Mouse (Mus musculus) ovary, adult 18-20 months (tissue): ENCODE measurements around the gene Depdc1b.

Experiments
- DNase-seq: peaks from one replicate; pipeline ENCODE4 v3.0.0; 2022; ENCODE audit warnings: low spot score, mixed read lengths

Depdc1b gene

GRCm38 (mm10) chr13:108354804-108355552 is 38.8 kb downstream of the Depdc1b start:
- DNase-seq: no peak

GRCm38 (mm10) chr13:108357362-108357761 is 41.2 kb downstream of the Depdc1b start:
- no peak for DNase-seq

GRCm38 (mm10) chr13:108358228-108358627 is 42.1 kb downstream of the Depdc1b start:
- DNase-seq: no peak

GRCm38 (mm10) chr13:108367496-108367895 is 51.4 kb downstream of the Depdc1b start:
- no peak for DNase-seq

- DNase-seq: no peak
Observed at GRCm38 (mm10) chr13:108370241-108370941, 54.3 kb downstream of the Depdc1b start.

GRCm38 (mm10) chr13:108371352-108371921 is 55.3 kb downstream of the Depdc1b start:
- no peak for DNase-seq

GRCm38 (mm10) chr13:108373231-108373630 is 57.1 kb downstream of the Depdc1b start:
- DNase-seq: no peak

- DNase-seq: no peak
Observed at GRCm38 (mm10) chr13:108376637-108377036, 60.5 kb downstream of the Depdc1b start.

- DNase-seq: no peak
Observed at GRCm38 (mm10) chr13:108381161-108381560, 65.0 kb downstream of the Depdc1b start.

GRCm38 (mm10) chr13:108383051-108383450 is 66.9 kb downstream of the Depdc1b start:
- no peak for DNase-seq

- no peak for DNase-seq
Observed at GRCm38 (mm10) chr13:108386058-108386457, 69.9 kb downstream of the Depdc1b start.

GRCm38 (mm10) chr13:108390565-108390964 is 74.4 kb downstream of the Depdc1b start:
- no peak for DNase-seq

GRCm38 (mm10) chr13:108403197-108403596 is 87.1 kb downstream of the Depdc1b start:
- DNase-seq: no peak

- DNase-seq: no peak
Observed at GRCm38 (mm10) chr13:108404372-108404771, 88.2 kb downstream of the Depdc1b start.

GRCm38 (mm10) chr13:108415464-108415863 is 99.3 kb downstream of the Depdc1b start:
- DNase-seq: no peak

GRCm38 (mm10) chr13:108418741-108419507 is 102.8 kb downstream of the Depdc1b start:
- DNase-seq: no peak

- DNase-seq: no peak
Observed at GRCm38 (mm10) chr13:108426322-108426721, 110.2 kb downstream of the Depdc1b start.

- DNase-seq: no peak
Observed at GRCm38 (mm10) chr13:108428809-108429208, 112.7 kb downstream of the Depdc1b start.

GRCm38 (mm10) chr13:108429623-108430022 is 113.5 kb downstream of the Depdc1b start:
- no peak for DNase-seq

GRCm38 (mm10) chr13:108431776-108432175 is 115.6 kb downstream of the Depdc1b start:
- DNase-seq: no peak

GRCm38 (mm10) chr13:108435687-108436086 is 119.6 kb downstream of the Depdc1b start:
- no peak for DNase-seq

GRCm38 (mm10) chr13:108437424-108437823 is 121.3 kb downstream of the Depdc1b start:
- no peak for DNase-seq
